Mouse (Mus musculus): ENCODE data around the gene Ccdc149. TPM values are rescaled to one million over a fixed set of nuclear protein-coding genes. Genes with fewer than 3 reads are reported as not detected.

Gene Ccdc149
- polyA plus RNA-seq, 1 experiment from 2014 or later = 3.2 TPM

GRCm38 (mm10) chr5:52462447-52462846 lies 8.9 kb downstream of the Ccdc149 start:
- WGBS = 83% methylated on average over 2 of the region's 2 CpGs
- no peak for DNase-seq (ENCODE audit: low spot score)
- H3K9me3 ChIP-seq (ENCODE audit: control insufficient read depth, low read length) = no peaks in the 10 kb centered on the region
- H3K27ac ChIP-seq (ENCODE audit: low read depth, low read length) = no peak overlapping the region
- no peak for ATAC-seq (replicated peaks; ENCODE audit: low FRiP score)
- H3K4me3 ChIP-seq (ENCODE audit: low read depth, low read length) = no peak overlapping the region
- no peaks in the 10 kb centered on the region for H3K27me3 ChIP-seq (ENCODE audit: control insufficient read depth, insufficient read depth, low read length)
- H3K4me2 ChIP-seq (ENCODE audit: low read depth, low read length, severe bottlenecking) = no peak overlapping the region
- H3K9ac ChIP-seq (ENCODE audit: low read length) = no peak overlapping the region
- no peaks in the 10 kb centered on the region for H3K36me3 ChIP-seq (ENCODE audit: control insufficient read depth, insufficient read depth, low read length)
- no peaks in the 10 kb centered on the region for H3K4me1 ChIP-seq (replicated peaks; ENCODE audit: control insufficient read depth, insufficient read depth, low read length)

GRCm38 (mm10) chr5:52461434-52462124 lies 9.7 kb downstream of the Ccdc149 start:
- Histone ChIP-seq H3K27ac (ENCODE audit: low read depth, low read length) (no peak overlapping the region), H3K4me2 (ENCODE audit: low read depth, low read length, severe bottlenecking) (no peak overlapping the region), H3K9me3 (ENCODE audit: control insufficient read depth, low read length) (no peaks in the 10 kb centered on the region), H3K27me3 (ENCODE audit: control insufficient read depth, insufficient read depth, low read length) (no peaks in the 10 kb centered on the region), H3K4me3 (ENCODE audit: low read depth, low read length) (no peak overlapping the region), H3K9ac (ENCODE audit: low read length) (no peak overlapping the region), H3K36me3 (ENCODE audit: control insufficient read depth, insufficient read depth, low read length) (no peaks in the 10 kb centered on the region), H3K4me1 (replicated peaks; ENCODE audit: control insufficient read depth, insufficient read depth, low read length) (no peaks in the 10 kb centered on the region)
- ATAC-seq (replicated peaks; ENCODE audit: low FRiP score) (no peak), DNase-seq (ENCODE audit: low spot score) (no peak)
- WGBS = 79% methylated on average over 6 of the region's 6 CpGs

GRCm38 (mm10) chr5:52459308-52459707 lies 12.0 kb downstream of the Ccdc149 start:
- ATAC-seq (replicated peaks; ENCODE audit: low FRiP score) = no peak
- WGBS = 84% methylated on average over 4 of the region's 4 CpGs
- H3K36me3 ChIP-seq (ENCODE audit: control insufficient read depth, insufficient read depth, low read length) = no peaks in the 10 kb centered on the region
- no peak overlapping the region for H3K4me3 ChIP-seq (ENCODE audit: low read depth, low read length)
- no peak for DNase-seq (ENCODE audit: low spot score)
- no peaks in the 10 kb centered on the region for H3K27me3 ChIP-seq (ENCODE audit: control insufficient read depth, insufficient read depth, low read length)
- H3K4me2 ChIP-seq (ENCODE audit: low read depth, low read length, severe bottlenecking) = no peak overlapping the region
- H3K9me3 ChIP-seq (ENCODE audit: control insufficient read depth, low read length) = no peaks in the 10 kb centered on the region
- H3K4me1 ChIP-seq (replicated peaks; ENCODE audit: control insufficient read depth, insufficient read depth, low read length) = no peaks in the 10 kb centered on the region
- no peak overlapping the region for H3K9ac ChIP-seq (ENCODE audit: low read length)
- H3K27ac ChIP-seq (ENCODE audit: low read depth, low read length) = no peak overlapping the region

- DNase-seq (ENCODE audit: low spot score) (no peak), ATAC-seq (replicated peaks; ENCODE audit: low FRiP score) (no peak)
- Histone ChIP-seq H3K36me3 (ENCODE audit: control insufficient read depth, insufficient read depth, low read length) (no peaks in the 10 kb centered on the region), H3K9me3 (ENCODE audit: control insufficient read depth, low read length) (no peaks in the 10 kb centered on the region), H3K9ac (ENCODE audit: low read length) (no peak overlapping the region), H3K27me3 (ENCODE audit: control insufficient read depth, insufficient read depth, low read length) (no peaks in the 10 kb centered on the region), H3K27ac (ENCODE audit: low read depth, low read length) (no peak overlapping the region), H3K4me2 (ENCODE audit: low read depth, low read length, severe bottlenecking) (no peak overlapping the region), H3K4me3 (ENCODE audit: low read depth, low read length) (no peak overlapping the region), H3K4me1 (replicated peaks; ENCODE audit: control insufficient read depth, insufficient read depth, low read length) (no peaks in the 10 kb centered on the region)
- WGBS = 76% methylated on average over 6 of the region's 6 CpGs
These were observed 14.2 kb downstream of the Ccdc149 start for GRCm38 (mm10) chr5:52457154-52457553.

GRCm38 (mm10) chr5:52450821-52451220 lies 20.5 kb downstream of the Ccdc149 start:
- ATAC-seq (replicated peaks; ENCODE audit: low FRiP score) (no peak), DNase-seq (ENCODE audit: low spot score) (no peak)
- H3K9me3 ChIP-seq (ENCODE audit: control insufficient read depth, low read length) = no peaks in the 10 kb centered on the region
- H3K27ac ChIP-seq (ENCODE audit: low read depth, low read length) = no peak overlapping the region
- no peak overlapping the region for H3K9ac ChIP-seq (ENCODE audit: low read length)
- H3K36me3 ChIP-seq (ENCODE audit: control insufficient read depth, insufficient read depth, low read length) = no peaks in the 10 kb centered on the region
- H3K27me3 ChIP-seq (ENCODE audit: control insufficient read depth, insufficient read depth, low read length) = no peaks in the 10 kb centered on the region
- no peak overlapping the region for H3K4me3 ChIP-seq (ENCODE audit: low read depth, low read length)
- 81% methylated on average over 9 of the region's 9 CpGs for WGBS
- no peak overlapping the region for H3K4me2 ChIP-seq (ENCODE audit: low read depth, low read length, severe bottlenecking)
- H3K4me1 ChIP-seq (replicated peaks; ENCODE audit: control insufficient read depth, insufficient read depth, low read length) = no peaks in the 10 kb centered on the region

- Histone ChIP-seq H3K9ac (ENCODE audit: low read length) (no peak overlapping the region), H3K4me1 (replicated peaks; ENCODE audit: control insufficient read depth, insufficient read depth, low read length) (no peaks in the 10 kb centered on the region), H3K27me3 (ENCODE audit: control insufficient read depth, insufficient read depth, low read length) (no peaks in the 10 kb centered on the region), H3K4me2 (ENCODE audit: low read depth, low read length, severe bottlenecking) (no peak overlapping the region), H3K9me3 (ENCODE audit: control insufficient read depth, low read length) (no peaks in the 10 kb centered on the region), H3K27ac (ENCODE audit: low read depth, low read length) (no peak overlapping the region), H3K4me3 (ENCODE audit: low read depth, low read length) (no peak overlapping the region), H3K36me3 (ENCODE audit: control insufficient read depth, insufficient read depth, low read length) (no peaks in the 10 kb centered on the region)
- WGBS = 80% methylated on average over 8 of the region's 8 CpGs
- ATAC-seq (replicated peaks; ENCODE audit: low FRiP score) (no peak), DNase-seq (ENCODE audit: low spot score) (no peak)
These were observed 22.1 kb downstream of the Ccdc149 start for GRCm38 (mm10) chr5:52449187-52449586.

GRCm38 (mm10) chr5:52440278-52440677 lies 31.0 kb downstream of the Ccdc149 start:
- no peaks in the 10 kb centered on the region for H3K4me1 ChIP-seq (replicated peaks; ENCODE audit: control insufficient read depth, insufficient read depth, low read length)
- no peak overlapping the region for H3K4me3 ChIP-seq (ENCODE audit: low read depth, low read length)
- no peak overlapping the region for H3K27ac ChIP-seq (ENCODE audit: low read depth, low read length)
- H3K4me2 ChIP-seq (ENCODE audit: low read depth, low read length, severe bottlenecking) = no peak overlapping the region
- WGBS = 65% methylated on average over 11 of the region's 11 CpGs
- H3K9ac ChIP-seq (ENCODE audit: low read length) = no peak overlapping the region
- peaks cover 3% of the 10 kb centered on the region; the same call in 1 of the 2 replicates for H3K9me3 ChIP-seq (ENCODE audit: control insufficient read depth, low read length)
- H3K27me3 ChIP-seq (ENCODE audit: control insufficient read depth, insufficient read depth, low read length) = no peaks in the 10 kb centered on the region
- no peak for DNase-seq (ENCODE audit: low spot score)
- H3K36me3 ChIP-seq (ENCODE audit: control insufficient read depth, insufficient read depth, low read length) = no peaks in the 10 kb centered on the region
- ATAC-seq (replicated peaks; ENCODE audit: low FRiP score) = no peak

- Histone ChIP-seq H3K27ac (ENCODE audit: low read depth, low read length) (no peak overlapping the region), H3K9ac (ENCODE audit: low read length) (no peak overlapping the region), H3K36me3 (ENCODE audit: control insufficient read depth, insufficient read depth, low read length) (no peaks in the 10 kb centered on the region), H3K4me1 (replicated peaks; ENCODE audit: control insufficient read depth, insufficient read depth, low read length) (no peaks in the 10 kb centered on the region), H3K9me3 (ENCODE audit: control insufficient read depth, low read length) (peaks cover 3% of the 10 kb centered on the region; the same call in 1 of the 2 replicates), H3K27me3 (ENCODE audit: control insufficient read depth, insufficient read depth, low read length) (no peaks in the 10 kb centered on the region), H3K4me2 (ENCODE audit: low read depth, low read length, severe bottlenecking) (no peak overlapping the region), H3K4me3 (ENCODE audit: low read depth, low read length) (no peak overlapping the region)
- 89% methylated on average over 7 of the region's 7 CpGs for whole genome bisulfite sequencing
- DNase-seq (ENCODE audit: low spot score) (no peak), ATAC-seq (replicated peaks; ENCODE audit: low FRiP score) (no peak)
These were observed 32.4 kb downstream of the Ccdc149 start for GRCm38 (mm10) chr5:52438946-52439345.

GRCm38 (mm10) chr5:52435533-52435932 lies 35.8 kb downstream of the Ccdc149 start:
- no peak overlapping the region for H3K27ac ChIP-seq (ENCODE audit: low read depth, low read length)
- no peak overlapping the region for H3K9ac ChIP-seq (ENCODE audit: low read length)
- no peaks in the 10 kb centered on the region for H3K36me3 ChIP-seq (ENCODE audit: control insufficient read depth, insufficient read depth, low read length)
- H3K27me3 ChIP-seq (ENCODE audit: control insufficient read depth, insufficient read depth, low read length) = no peaks in the 10 kb centered on the region
- H3K9me3 ChIP-seq (ENCODE audit: control insufficient read depth, low read length) = no peaks in the 10 kb centered on the region
- ATAC-seq (replicated peaks; ENCODE audit: low FRiP score) = no peak
- no peak for DNase-seq (ENCODE audit: low spot score)
- no peak overlapping the region for H3K4me3 ChIP-seq (ENCODE audit: low read depth, low read length)
- 86% methylated on average over 6 of the region's 6 CpGs for WGBS
- H3K4me2 ChIP-seq (ENCODE audit: low read depth, low read length, severe bottlenecking) = no peak overlapping the region
- H3K4me1 ChIP-seq (replicated peaks; ENCODE audit: control insufficient read depth, insufficient read depth, low read length) = no peaks in the 10 kb centered on the region
